Mouse (Mus musculus) midbrain, embryonic 10.5 days (tissue): ENCODE data around the gene Gipr. TPM values are rescaled to one million over a fixed set of nuclear protein-coding genes. Genes with fewer than 3 reads are reported as not detected.

Experiments
- microRNA counts: library from miRNA; unstranded; fragments of <30 nt; microRNA quantifications from one replicate; lab custom pipeline; 2017
- microRNA-seq: library from miRNA; unstranded; fragments of <30 nt; microRNA quantifications from one replicate; pipeline ENCODE4, GENCODE M21; 2017
- polyA plus RNA-seq: library from polyadenylated mRNA; unstranded; fragments of >200 nt; fragmentation: Nextera tagmentation; extraction: Ambion mirVana; gene quantifications from 2 replicates; pipeline ENCODE4 v1.2.1, GENCODE M21; 2016

Gene Gipr
- polyA plus RNA-seq, 1 experiment from 2014 or later = 0.60 TPM

MicroRNAs encoded within 50 kb of the gene (microRNA counts, 519-probe panel; counts per million panel counts)
- microRNA mmu-miR-330 (lab: Ali Mortazavi, UCI) = not detected

Small RNA genes lying within 50 kb of the gene (microRNA-seq; reads per million reads assigned to microRNA genes)
- 290 reads per million, percentile 62 among the genes with 10 or more reads in this experiment for gene Mir330

Other genes starting within 250 kb of the Gipr start
- gene Nova2, start 240.2 kb downstream of the Gipr start, polyA plus RNA-seq = 3.9 and 6.2 TPM in 2 replicates
- gene Nanos2, start 178.7 kb downstream of the Gipr start, polyA plus RNA-seq = 0.07 and 0.16 TPM in 2 replicates
- 4.0 and 4.1 TPM in 2 replicates for gene Mypop, start 174.9 kb downstream of the Gipr start, polyA plus RNA-seq
- 21.4 and 23.5 TPM in 2 replicates for gene Irf2bp1, start 162.1 kb downstream of the Gipr start, polyA plus RNA-seq
- gene Foxa3, start 142.6 kb downstream of the Gipr start, polyA plus RNA-seq = 0.09 TPM in 1 of 2 replicates, not detected in the other
- 40.3 and 45.7 TPM in 2 replicates for gene Sympk, start 141.8 kb downstream of the Gipr start, polyA plus RNA-seq
- not detected in 2 replicates for gene Rsph6a, start 111.4 kb downstream of the Gipr start, polyA plus RNA-seq
- 17.3 and 18.0 TPM in 2 replicates for gene Dmwd, start 89.9 kb downstream of the Gipr start, polyA plus RNA-seq
- gene Dmpk, start 82.3 kb downstream of the Gipr start, polyA plus RNA-seq = 8.2 and 8.8 TPM in 2 replicates
- 7.2 and 8.0 TPM in 2 replicates for gene Six5, start 71.5 kb downstream of the Gipr start, polyA plus RNA-seq
- gene Gm4969, start 47.8 kb downstream of the Gipr start, polyA plus RNA-seq = 1.1 TPM in 2 replicates
- 17.6 and 19.4 TPM in 2 replicates for gene Fbxo46, start 46.3 kb downstream of the Gipr start, polyA plus RNA-seq
- 17.0 and 21.2 TPM in 2 replicates for gene Qpctl, start 16.8 kb downstream of the Gipr start, polyA plus RNA-seq
- 168 and 180 TPM in 2 replicates for gene Snrpd2, start 16.4 kb downstream of the Gipr start, polyA plus RNA-seq
- gene Eml2, start 10.3 kb upstream of the Gipr start, polyA plus RNA-seq = 4.3 and 4.8 TPM in 2 replicates
- 2.4 and 2.6 TPM in 2 replicates for gene Gpr4, start 46.4 kb upstream of the Gipr start, polyA plus RNA-seq
- gene Opa3, start 62.2 kb upstream of the Gipr start, polyA plus RNA-seq = 51.0 and 51.9 TPM in 2 replicates
- 49.3 and 52.7 TPM in 2 replicates for gene Vasp, start 105.7 kb upstream of the Gipr start, polyA plus RNA-seq
- 0.36 and 0.39 TPM in 2 replicates for gene Ppm1n, start 113.9 kb upstream of the Gipr start, polyA plus RNA-seq
- gene Rtn2, start 116.5 kb upstream of the Gipr start, polyA plus RNA-seq = 41.9 and 48.6 TPM in 2 replicates
- 0.02 TPM in 1 of 2 replicates, not detected in the other for gene Fosb, start 143.9 kb upstream of the Gipr start, polyA plus RNA-seq
- gene Ercc1, start 178.7 kb upstream of the Gipr start, polyA plus RNA-seq = 117 and 118 TPM in 2 replicates
- 23.2 and 24.7 TPM in 2 replicates for gene Cd3eap, start 193.4 kb upstream of the Gipr start, polyA plus RNA-seq
- gene Ppp1r13l, start 193.6 kb upstream of the Gipr start, polyA plus RNA-seq = 4.9 and 6.0 TPM in 2 replicates
- gene Ercc2, start 215.9 kb upstream of the Gipr start, polyA plus RNA-seq = 27.7 and 31.8 TPM in 2 replicates
- 2.3 and 3.0 TPM in 2 replicates for gene Klc3, start 238.0 kb upstream of the Gipr start, polyA plus RNA-seq
- gene Ckm, start 238.6 kb upstream of the Gipr start, polyA plus RNA-seq = not detected in 2 replicates